Mouse (Mus musculus): Measurements from ENCODE around the gene Nenf. TPM values are rescaled to one million over a fixed set of nuclear protein-coding genes. Genes with fewer than 3 reads are reported as not detected.

Nenf gene
- total RNA-seq, 2 experiments from 2014 or later, result 55.2 to 61.5 TPM

- intact Hi-C loops (cut with DNase I), result no loop called here
- DNase-seq, result no peak
Observed at GRCm38 (mm10) chr1:191257981-191258380, 60.0 kb downstream of the Nenf start.

GRCm38 (mm10) chr1:191257351-191257771 is 60.6 kb downstream of the Nenf start:
- intact Hi-C loops (cut with DNase I), result no loop called here
- no peak for DNase-seq

Other genes with a start within 250 kb of the Nenf start
- gene Batf3, start 220.3 kb downstream of the Nenf start, total RNA-seq (2021), result not detected
- gene Fam71a, start 153.4 kb downstream of the Nenf start, total RNA-seq (2021), result not detected
- 10 to 100 TPM; 11.9 to 18.8 TPM for gene Atf3, start 100.2 kb downstream of the Nenf start, total RNA-seq (2021)
- 1 to 10 TPM; 1.5 to 1.8 TPM for gene Tmem206, start 7.7 kb upstream of the Nenf start, total RNA-seq (2021)
- 10 to 100 TPM; 63.7 to 67.8 TPM for gene Ppp2r5a, start 85.1 kb upstream of the Nenf start, total RNA-seq (2021)